In the genomic region with DNA sequence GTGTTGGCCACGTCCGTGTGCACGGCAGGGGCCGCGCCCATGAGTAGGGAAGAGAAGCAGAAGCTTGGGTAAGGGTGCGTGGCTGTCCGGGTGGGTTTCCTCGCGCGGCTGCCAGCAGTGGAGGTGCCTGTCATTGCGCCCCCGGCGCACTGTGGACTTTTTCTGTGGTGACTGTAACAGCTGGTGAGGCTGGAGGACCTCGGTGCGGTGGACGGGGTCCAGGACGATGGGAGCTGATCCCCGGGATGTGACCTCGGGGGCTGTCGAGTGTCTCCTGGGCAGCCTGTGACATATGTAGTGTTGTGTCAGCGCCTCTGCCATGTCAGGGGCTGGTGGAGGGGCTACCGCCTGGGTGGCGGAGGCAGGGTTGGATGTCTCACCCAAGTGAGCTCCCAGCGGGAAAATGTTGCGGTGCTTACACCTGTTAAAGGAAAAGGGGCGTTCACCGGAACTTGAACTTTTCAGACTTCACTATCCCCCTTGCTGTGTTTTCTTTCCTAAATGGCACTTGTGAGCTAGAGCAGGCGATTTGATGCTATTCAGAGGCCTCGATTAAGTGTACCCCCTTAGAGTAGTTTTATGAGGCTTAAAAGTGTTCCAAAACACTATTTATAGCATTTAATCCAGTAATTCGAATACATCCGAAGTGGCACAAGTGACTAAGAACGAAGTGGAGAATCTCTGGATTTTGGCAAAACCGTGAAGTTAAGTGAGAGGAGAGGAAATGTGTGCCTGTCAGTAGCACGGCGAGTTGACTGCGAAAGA, we compare ENCODE assay signal across 8 mouse cellular contexts. TPM values are rescaled to one million over a fixed set of nuclear protein-coding genes. Genes with fewer than 3 reads are reported as not detected.
DNase-seq lines count a peak whose midpoint lies in the region; ATAC-seq and TF ChIP-seq lines count a peak whose summit lies in the region.

No protein-coding gene starts in this region.

- H3K4me2 ChIP-seq in hindbrain, embryonic 16.5 days (ENCODE audit: low read length): peak overlapping the region; percentile 93
- peak overlapping the region; percentile 92 for H3K4me2 ChIP-seq in midbrain, embryonic 11.5 days

- H3K4me1 ChIP-seq in embryonic facial prominence, embryonic 10.5 days: peaks cover 30% of the 10 kb centered on the region
- peaks cover 17% of the 10 kb centered on the region for H3K4me1 ChIP-seq in hindbrain, embryonic 16.5 days (ENCODE audit: control insufficient read depth, insufficient read depth, low read depth, low read length)
- peaks cover 13% of the 10 kb centered on the region for H3K4me1 ChIP-seq in midbrain, embryonic 11.5 days (ENCODE audit: control insufficient read depth, insufficient read depth, low read length)

- no peaks in the 10 kb centered on the region for H3K9me3 ChIP-seq in embryonic facial prominence, embryonic 10.5 days
- no peaks in the 10 kb centered on the region for H3K9me3 ChIP-seq in hindbrain, embryonic 16.5 days (ENCODE audit: control insufficient read depth, low read length)
- no peaks in the 10 kb centered on the region for H3K9me3 ChIP-seq in midbrain, embryonic 11.5 days (ENCODE audit: control insufficient read depth, low read length)

- peak overlapping the region; percentile 77 for H3K9ac ChIP-seq in hindbrain, embryonic 16.5 days (ENCODE audit: low read depth, low read length)
- H3K9ac ChIP-seq in midbrain, embryonic 11.5 days (ENCODE audit: low read length): peak overlapping the region; percentile 80

- POLR2A ChIA-PET in Patski (lab: Charles Lee): interaction anchor here (0.6 kb wide), 2 partner anchors 53 to 83 kb away, joined by 3 to 4 read pairs; no protein-coding TSS in a partner anchor

- DNase-seq in left cerebral cortex, adult 2 months (ENCODE audit: extremely low spot score in 1 of 2, low spot score in 2 of 2): no peak
- no peak for DNase-seq in left cerebral cortex, adult 11 months (ENCODE audit: low spot score)
- no peak for DNase-seq in Patski (ENCODE audit: low read depth, low spot score)
- DNase-seq in embryonic facial prominence, embryonic 10.5 days (ENCODE audit: low spot score): no peak
- peak; percentile 92 for DNase-seq in midbrain, embryonic 11.5 days (ENCODE audit: low spot score, missing footprints)
- DNase-seq in right cerebral cortex, adult 2 months (ENCODE audit: low spot score in 2 of 2): no peak
- DNase-seq in layer of hippocampus, postnatal 36 days: no peak

- WGBS in embryonic facial prominence, embryonic 10.5 days: 8% methylated on average over 36 of the region's 36 CpGs
- WGBS in hindbrain, embryonic 16.5 days: 6% methylated on average over 36 of the region's 36 CpGs
- WGBS in midbrain, embryonic 11.5 days: 8% methylated on average over 36 of the region's 36 CpGs

- intact Hi-C loops in left cerebral cortex, adult 2 months (cut with DNase I): loop anchor here (1.0 to 10.0 kb wide), 2 partner anchors 255 to 1361 kb away; partner anchors contain the start of genes Odr4 and Tpr

- peak overlapping the region; percentile 91 for H3K27ac ChIP-seq in left cerebral cortex, adult 2 months
- H3K27ac ChIP-seq in embryonic facial prominence, embryonic 10.5 days (replicated peaks): peak overlapping the region; percentile 85
- peak overlapping the region; percentile 87 for H3K27ac ChIP-seq in hindbrain, embryonic 16.5 days (ENCODE audit: low read depth, low read length)
- peak overlapping the region; percentile 65 for H3K27ac ChIP-seq in midbrain, embryonic 11.5 days (ENCODE audit: low read depth, low read length)

- 0 out of 2 replicates have a peak, but pooled peaks cover 2% of the 10 kb centered on the region for H3K36me3 ChIP-seq in embryonic facial prominence, embryonic 10.5 days (replicated peaks)
- no peaks in the 10 kb centered on the region for H3K36me3 ChIP-seq in hindbrain, embryonic 16.5 days (ENCODE audit: control insufficient read depth, insufficient read depth, low read length)
- H3K36me3 ChIP-seq in midbrain, embryonic 11.5 days (ENCODE audit: control insufficient read depth, insufficient read depth, low read length): no peaks in the 10 kb centered on the region; the same call in 1 of the 2 replicates

- in situ Hi-C loops in Patski (cut with MboI; ENCODE audit: low pct_unique_long_range_greater_than_20kb): no loop called here

- no peak for TF ChIP-seq CTCF in left cerebral cortex, adult 2 months (IDR thresholded peaks at IDR 0.05)
- no peak for TF ChIP-seq CTCF in Patski (IDR thresholded peaks at IDR 0.05)

- H3K27me3 ChIP-seq in Patski: no peaks in the 10 kb centered on the region
- no peaks in the 10 kb centered on the region for H3K27me3 ChIP-seq in embryonic facial prominence, embryonic 10.5 days (replicated peaks; ENCODE audit: low read depth, poor library complexity, severe bottlenecking)
- H3K27me3 ChIP-seq in hindbrain, embryonic 16.5 days (replicated peaks; ENCODE audit: control insufficient read depth, insufficient read depth, low read length): no peaks in the 10 kb centered on the region
- H3K27me3 ChIP-seq in midbrain, embryonic 11.5 days (ENCODE audit: control insufficient read depth, insufficient read depth, low read length): no peaks in the 10 kb centered on the region

- CTCF ChIA-PET in Patski (lab: Charles Lee): interaction anchor here (1.7 kb wide), 1 partner anchor 50 kb away, joined by 5 read pairs; no protein-coding TSS in a partner anchor

- peak overlapping the region; percentile 91 for H3K4me3 ChIP-seq in left cerebral cortex, adult 2 months
- H3K4me3 ChIP-seq in embryonic facial prominence, embryonic 10.5 days: peak overlapping the region; percentile 97
- peak overlapping the region; percentile 86 for H3K4me3 ChIP-seq in hindbrain, embryonic 16.5 days (ENCODE audit: low read length)
- peak overlapping the region; percentile 88 for H3K4me3 ChIP-seq in midbrain, embryonic 11.5 days (ENCODE audit: low read depth, low read length)

- ATAC-seq in Patski: peak; percentile 8
- ATAC-seq in hindbrain, embryonic 16.5 days: no peak
- ATAC-seq in midbrain, embryonic 11.5 days (ENCODE audit: low FRiP score): no peak

RNA-seq across cellular contexts. Expression of gene Edem3, which starts 0.7 kb away (rescaled TPM):
- total RNA-seq in left cerebral cortex, adult 2 months (2021): 10 to 100 TPM; 38.0 to 39.6 TPM
- polyA plus RNA-seq in Patski (2021): 34.5 TPM
- polyA plus RNA-seq in embryonic facial prominence, embryonic 10.5 days (2016; fragmentation: Nextera tagmentation; extraction: Ambion mirVana): 18.9 and 19.1 TPM in 2 replicates
- 15.3 and 18.7 TPM in 2 replicates for polyA plus RNA-seq in hindbrain, embryonic 16.5 days (2015; fragmentation: Nextera tagmentation; extraction: Ambion mirVana)
- polyA plus RNA-seq in midbrain, embryonic 11.5 days (2014; fragmentation: Nextera tagmentation; extraction: Ambion mirVana): 22.0 and 25.8 TPM in 2 replicates
- 10 to 100 TPM; 40.6 to 41.1 TPM for total RNA-seq in layer of hippocampus, postnatal 36 days (2021)
